Mouse (Mus musculus) neural tube, embryonic 13.5 days (tissue): ENCODE measurements at regions not wholly inside any gene's neighbourhood (a gene's known extent, or its start where the extent isn't known, plus 50 kb on each side); places are given as distances from the start of the nearest gene placed in this dataset.
A peak's percentile ranks its signal among the peaks of the same experiment; 100 is the strongest.

Experiments used
- ATAC-seq: fragments of 200-750 bp; cut with Nextera tagmentation; 2 replicates; pipeline ENCODE4 v1.8.0; 2017; ENCODE audit warnings: low read depth, mild to moderate bottlenecking, moderate TSS enrichment, moderate library complexity
- H3K27ac ChIP-seq: fragments of 300-500 bp; sonication (generic); replicated peaks from 2 replicates; pipeline ENCODE4 v1.5.1; 2015; ENCODE audit warnings: moderate library complexity, mild to moderate bottlenecking, inconsistent platforms
- H3K27me3 ChIP-seq: fragments of 300-500 bp; sonication (generic); 2 replicates; pipeline ENCODE4 v1.6.1; 2015; ENCODE audit warnings: mild to moderate bottlenecking, inconsistent platforms
- H3K36me3 ChIP-seq: fragments of 300-500 bp; sonication (generic); 2 replicates; pipeline ENCODE4 v1.6.1; 2015; ENCODE audit warnings: mild to moderate bottlenecking, inconsistent platforms
- H3K4me1 ChIP-seq: fragments of 300-500 bp; sonication (generic); replicated peaks from 2 replicates; pipeline ENCODE4 v1.6.1; 2015; ENCODE audit warnings: inconsistent platforms
- H3K4me2 ChIP-seq: fragments of 300-500 bp; sonication (generic); 2 replicates; pipeline ENCODE4 v1.6.1; 2015; ENCODE audit warnings: inconsistent platforms, mild to moderate bottlenecking, moderate library complexity
- H3K4me3 ChIP-seq: fragments of 300-500 bp; sonication (generic); 2 replicates; pipeline ENCODE4 v1.5.1; 2015; ENCODE audit warnings: mild to moderate bottlenecking, inconsistent platforms
- H3K9ac ChIP-seq: fragments of 300-500 bp; sonication (generic); 2 replicates; pipeline ENCODE4 v1.6.1; 2015; ENCODE audit warnings: moderate library complexity, mild to moderate bottlenecking, inconsistent platforms
- H3K9me3 ChIP-seq: fragments of 300-500 bp; sonication (generic); 2 replicates; pipeline ENCODE4 v1.6.1; 2016; ENCODE audit warnings: inconsistent platforms
- WGBS: fragments of 180-500 bp; shearing (Covaris S2); methylation state at CpG from one replicate; pipeline ENCODE4 v1.1.7; 2015; 5-methylcytosine and 5-hydroxymethylcytosine counted together

DNA sequence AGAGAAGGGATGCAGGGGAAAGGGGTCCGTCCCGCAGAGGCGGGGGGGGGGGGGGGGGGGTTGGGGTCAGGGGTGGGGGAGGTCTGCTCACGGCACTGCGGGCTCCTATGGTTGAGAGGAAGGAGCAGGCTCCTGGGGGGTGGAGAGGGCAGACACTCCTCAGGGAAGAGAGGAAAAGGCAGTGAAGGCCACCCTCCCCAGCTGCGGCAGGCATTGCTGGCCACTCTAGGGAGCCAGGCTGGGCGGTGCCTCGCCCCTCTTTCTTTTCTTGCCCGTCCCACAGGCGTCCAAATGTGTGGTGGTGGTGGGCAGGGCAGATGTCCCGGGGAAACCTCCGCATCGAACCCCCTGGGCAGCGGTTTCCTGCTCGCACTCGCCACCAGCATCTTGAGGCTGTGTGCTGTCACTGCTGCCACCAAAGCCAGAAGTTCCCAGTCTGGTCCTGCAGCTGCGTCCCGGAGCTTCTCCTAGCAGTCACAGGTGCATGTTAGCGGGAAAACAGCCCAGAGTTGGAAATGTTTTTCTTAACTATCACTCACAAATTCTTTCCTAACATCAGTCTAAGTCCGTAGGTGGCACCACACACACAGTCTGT, 110.4 kb downstream of the Dsel start:
- H3K4me1 ChIP-seq = peaks cover 5% of the 10 kb centered on the region; the same call in 1 of the 2 replicates
- H3K9ac ChIP-seq = peak overlapping the region; percentile 50; the same call in 1 of the 2 replicates
- no peak for ATAC-seq
- WGBS = 7% methylated on average over 17 of the region's 20 CpGs
- no peaks in the 10 kb centered on the region for H3K9me3 ChIP-seq
- H3K36me3 ChIP-seq = no peaks in the 10 kb centered on the region
- no peaks in the 10 kb centered on the region for H3K27me3 ChIP-seq
- H3K4me3 ChIP-seq = peak overlapping the region; percentile 26
- peak overlapping the region; percentile 51 for H3K4me2 ChIP-seq
- no peak overlapping the region for H3K27ac ChIP-seq
